Mouse (Mus musculus): ENCODE data around the gene Hbb-bh2. TPM values are rescaled to one million over a fixed set of nuclear protein-coding genes. Genes with fewer than 3 reads are reported as not detected.
A peak's percentile ranks its signal among the peaks of the same experiment; 100 is the strongest.

The Hbb-bh2 gene
- polyA plus RNA-seq (2011; ENCODE audit: insufficient read depth, insufficient read length, low replicate concordance, missing spikeins) = not detected in 2 replicates

GRCm38 (mm10) chr7:103840268-103840667 lies at the start of gene Hbb-bh2:
Gene Hbb-bh2 (minus strand): TSS chr7:103840520.
- no peak within 1 kb of the TSS for H3K27ac ChIP-seq (ENCODE audit: control insufficient read depth, insufficient read depth, low read depth, low read length, poor library complexity)
- H3K4me3 ChIP-seq (replicated peaks; ENCODE audit: control insufficient read depth, low read depth, low read length) = no peak within 1 kb of the TSS
- 80% methylated on average over 3 of the region's 3 CpGs for WGBS
- peaks cover 1% of the 10 kb centered on the region; the same call in 1 of the 2 replicates for H3K4me1 ChIP-seq (ENCODE audit: control insufficient read depth, insufficient read depth, low read length)
- TF ChIP-seq POLR2A (IDR thresholded peaks at IDR 0.05; ENCODE audit: borderline replicate concordance, control insufficient read depth, low read depth, low read length) (no peak), CTCF (IDR thresholded peaks at IDR 0.05; ENCODE audit: control insufficient read depth, insufficient read depth, low read length) (no peak)

- TF ChIP-seq CTCF (IDR thresholded peaks at IDR 0.05; ENCODE audit: control insufficient read depth, insufficient read depth, low read length) (no peak), POLR2A (IDR thresholded peaks at IDR 0.05; ENCODE audit: borderline replicate concordance, control insufficient read depth, low read depth, low read length) (no peak)
- Histone ChIP-seq H3K4me1 (ENCODE audit: control insufficient read depth, insufficient read depth, low read length) (no peaks in the 10 kb centered on the region), H3K27ac (ENCODE audit: control insufficient read depth, insufficient read depth, low read depth, low read length, poor library complexity) (no peak within 1 kb of the TSS), H3K4me3 (replicated peaks; ENCODE audit: control insufficient read depth, low read depth, low read length) (no peak within 1 kb of the TSS)
Measured at GRCm38 (mm10) chr7:103886152-103886551, 45.8 kb upstream of the Hbb-bh2 start, which contains the start of gene Olfr66. Gene Olfr66 (minus strand): TSS chr7:103886252.

- Histone ChIP-seq H3K4me3 (replicated peaks; ENCODE audit: control insufficient read depth, low read depth, low read length) (no peak overlapping the region), H3K27ac (ENCODE audit: control insufficient read depth, insufficient read depth, low read depth, low read length, poor library complexity) (no peak overlapping the region), H3K4me1 (ENCODE audit: control insufficient read depth, insufficient read depth, low read length) (no peaks in the 10 kb centered on the region)
- TF ChIP-seq POLR2A (IDR thresholded peaks at IDR 0.05; ENCODE audit: borderline replicate concordance, control insufficient read depth, low read depth, low read length) = no peak
- no peak for TF ChIP-seq CTCF (IDR thresholded peaks at IDR 0.05; ENCODE audit: control insufficient read depth, insufficient read depth, low read length)
- WGBS = 54% methylated on average over 2 of the region's 2 CpGs
Measured at GRCm38 (mm10) chr7:103877093-103877492, 36.8 kb upstream of the Hbb-bh2 start.

- H3K27ac ChIP-seq (ENCODE audit: control insufficient read depth, insufficient read depth, low read depth, low read length, poor library complexity) = no peak overlapping the region
- no peak for TF ChIP-seq CTCF (IDR thresholded peaks at IDR 0.05; ENCODE audit: control insufficient read depth, insufficient read depth, low read length)
- TF ChIP-seq POLR2A (IDR thresholded peaks at IDR 0.05; ENCODE audit: borderline replicate concordance, control insufficient read depth, low read depth, low read length) = no peak
Measured at GRCm38 (mm10) chr7:103874451-103874850, 34.1 kb upstream of the Hbb-bh2 start.

GRCm38 (mm10) chr7:103873064-103873463 lies 32.7 kb upstream of the Hbb-bh2 start:
- WGBS = 0% methylated on average over 1 of the region's 1 CpGs
- Histone ChIP-seq H3K27ac (ENCODE audit: control insufficient read depth, insufficient read depth, low read depth, low read length, poor library complexity) (no peak overlapping the region), H3K4me3 (replicated peaks; ENCODE audit: control insufficient read depth, low read depth, low read length) (no peak overlapping the region)

More at GRCm38 (mm10) chr7:103874451-103874850, 34.1 kb upstream of the Hbb-bh2 start:
- WGBS = 28% methylated on average over 5 of the region's 5 CpGs
- Histone ChIP-seq H3K4me1 (ENCODE audit: control insufficient read depth, insufficient read depth, low read length) (no peaks in the 10 kb centered on the region), H3K4me3 (replicated peaks; ENCODE audit: control insufficient read depth, low read depth, low read length) (no peak overlapping the region)

GRCm38 (mm10) chr7:103870667-103871066 lies 30.3 kb upstream of the Hbb-bh2 start:
- no peak overlapping the region for H3K4me3 ChIP-seq (replicated peaks; ENCODE audit: control insufficient read depth, low read depth, low read length)
- TF ChIP-seq CTCF (IDR thresholded peaks at IDR 0.05; ENCODE audit: control insufficient read depth, insufficient read depth, low read length) = no peak
- peak overlapping the region; percentile 78; the same call in 1 of the 2 replicates for H3K27ac ChIP-seq (ENCODE audit: control insufficient read depth, insufficient read depth, low read depth, low read length, poor library complexity)
- no peaks in the 10 kb centered on the region; the same call in 1 of the 2 replicates for H3K4me1 ChIP-seq (ENCODE audit: control insufficient read depth, insufficient read depth, low read length)

More at GRCm38 (mm10) chr7:103873064-103873463, 32.7 kb upstream of the Hbb-bh2 start:
- no peaks in the 10 kb centered on the region for H3K4me1 ChIP-seq (ENCODE audit: control insufficient read depth, insufficient read depth, low read length)
- no peak for TF ChIP-seq POLR2A (IDR thresholded peaks at IDR 0.05; ENCODE audit: borderline replicate concordance, control insufficient read depth, low read depth, low read length)
- TF ChIP-seq CTCF (IDR thresholded peaks at IDR 0.05; ENCODE audit: control insufficient read depth, insufficient read depth, low read length) = no peak

GRCm38 (mm10) chr7:103865716-103866115 lies 25.4 kb upstream of the Hbb-bh2 start:
- TF ChIP-seq POLR2A (IDR thresholded peaks at IDR 0.05; ENCODE audit: borderline replicate concordance, control insufficient read depth, low read depth, low read length) (no peak), CTCF (IDR thresholded peaks at IDR 0.05; ENCODE audit: control insufficient read depth, insufficient read depth, low read length) (no peak)
- Histone ChIP-seq H3K4me3 (replicated peaks; ENCODE audit: control insufficient read depth, low read depth, low read length) (no peak overlapping the region), H3K4me1 (ENCODE audit: control insufficient read depth, insufficient read depth, low read length) (no peaks in the 10 kb centered on the region; the same call in 1 of the 2 replicates), H3K27ac (ENCODE audit: control insufficient read depth, insufficient read depth, low read depth, low read length, poor library complexity) (no peak overlapping the region; the same call in 1 of the 2 replicates)

- Histone ChIP-seq H3K4me1 (ENCODE audit: control insufficient read depth, insufficient read depth, low read length) (no peaks in the 10 kb centered on the region), H3K4me3 (replicated peaks; ENCODE audit: control insufficient read depth, low read depth, low read length) (no peak overlapping the region), H3K27ac (ENCODE audit: control insufficient read depth, insufficient read depth, low read depth, low read length, poor library complexity) (peak overlapping the region; percentile 46; the same call in 1 of the 2 replicates)
- 37% methylated on average over 3 of the region's 3 CpGs for WGBS
- no peak for TF ChIP-seq CTCF (IDR thresholded peaks at IDR 0.05; ENCODE audit: control insufficient read depth, insufficient read depth, low read length)
- TF ChIP-seq POLR2A (IDR thresholded peaks at IDR 0.05; ENCODE audit: borderline replicate concordance, control insufficient read depth, low read depth, low read length) = no peak
Measured at GRCm38 (mm10) chr7:103861531-103861930, 21.2 kb upstream of the Hbb-bh2 start.

- TF ChIP-seq CTCF (IDR thresholded peaks at IDR 0.05; ENCODE audit: control insufficient read depth, insufficient read depth, low read length) (peak; percentile 23; the same call in 1 of the 2 replicates), POLR2A (IDR thresholded peaks at IDR 0.05; ENCODE audit: borderline replicate concordance, control insufficient read depth, low read depth, low read length) (no peak)
- H3K4me3 ChIP-seq (replicated peaks; ENCODE audit: control insufficient read depth, low read depth, low read length) = no peak overlapping the region
- WGBS = 23% methylated on average over 1 of the region's 1 CpGs
- no peaks in the 10 kb centered on the region for H3K4me1 ChIP-seq (ENCODE audit: control insufficient read depth, insufficient read depth, low read length)
- no peak overlapping the region; the same call in 1 of the 2 replicates for H3K27ac ChIP-seq (ENCODE audit: control insufficient read depth, insufficient read depth, low read depth, low read length, poor library complexity)
Measured at GRCm38 (mm10) chr7:103860855-103861254, 20.5 kb upstream of the Hbb-bh2 start.
